In genomic region chr19:10896849-10897248, GRCm38 (mm10) we compare ENCODE assay signal across 9 mouse cellular contexts. TPM values are rescaled to one million over a fixed set of nuclear protein-coding genes. Genes with fewer than 3 reads are reported as not detected.
A peak's percentile ranks its signal among the peaks of the same experiment; 100 is the strongest.
DNase-seq lines count a peak whose midpoint lies in the region; ATAC-seq and TF ChIP-seq lines count a peak whose summit lies in the region.
"Had no signal": no experiment of that assay in that cellular context is flagged by ENCODE, and none has a peak within 500 bp of the region (broad histone marks: within the 10 kb centered on the region; RNA-seq: fewer than 3 reads in every experiment).

No protein-coding gene starts in this region.

- DNase-seq in left cerebral cortex, adult 2 months (ENCODE audit: extremely low spot score in 1 of 2, low spot score in 2 of 2): no peak
- no peak for DNase-seq in left cerebral cortex, postnatal 10 days (ENCODE audit: extremely low spot score in 1 of 2, low spot score in 2 of 2)
- DNase-seq in forebrain, postnatal 0 days: no peak
- no peak for DNase-seq in limb, embryonic 14.5 days (ENCODE audit: low spot score)
- DNase-seq in cerebellum, adult 11-12 months: no peak
- no peak for DNase-seq in urinary bladder, postnatal 14 days (ENCODE audit: low spot score)
- DNase-seq in spleen, adult 12 weeks (ENCODE audit: low spot score): no peak
- DNase-seq: gastrocnemius, postnatal 10 days had no signal

- no peak for TF ChIP-seq POLR2A in limb, embryonic 14.5 days (IDR thresholded peaks at IDR 0.05; ENCODE audit: borderline replicate concordance, extremely low read depth, insufficient read depth, insufficient read length)

- H3K27me3 ChIP-seq in forebrain, postnatal 0 days (ENCODE audit: insufficient read depth, low read length): no peaks in the 10 kb centered on the region
- no peaks in the 10 kb centered on the region for H3K27me3 ChIP-seq in limb, embryonic 14.5 days (ENCODE audit: control insufficient read depth, insufficient read depth, low read length)
- H3K27me3 ChIP-seq in stomach, embryonic 14.5 days (ENCODE audit: control insufficient read depth, insufficient read depth, low read length): no peaks in the 10 kb centered on the region

- H3K4me3 ChIP-seq in left cerebral cortex, adult 2 months: peak overlapping the region; percentile 93
- H3K4me3 ChIP-seq in forebrain, postnatal 0 days (ENCODE audit: low read depth, low read length): no peak overlapping the region; the same call in 1 of the 2 replicates
- 0 out of 2 replicates have a peak overlapping the region, but pooled peaks have one; percentile 95 for H3K4me3 ChIP-seq in limb, embryonic 14.5 days (replicated peaks; ENCODE audit: low read length)
- H3K4me3 ChIP-seq in stomach, embryonic 14.5 days (ENCODE audit: low read depth, low read length): peak overlapping the region; percentile 91

- H3K4me1 ChIP-seq in forebrain, postnatal 0 days (ENCODE audit: insufficient read depth): peaks cover 12% of the 10 kb centered on the region
- H3K4me1 ChIP-seq in limb, embryonic 14.5 days (ENCODE audit: control insufficient read depth, insufficient read depth, low read length): peaks cover 11% of the 10 kb centered on the region; the same call in 1 of the 2 replicates
- peaks cover 13% of the 10 kb centered on the region for H3K4me1 ChIP-seq in stomach, embryonic 14.5 days (ENCODE audit: control insufficient read depth, insufficient read depth, low read length)

- H3K36me3 ChIP-seq in forebrain, postnatal 0 days (ENCODE audit: insufficient read depth): peaks cover 44% of the 10 kb centered on the region
- peaks cover 40% of the 10 kb centered on the region for H3K36me3 ChIP-seq in limb, embryonic 14.5 days (ENCODE audit: control insufficient read depth, insufficient read depth, low read length)
- H3K36me3 ChIP-seq in stomach, embryonic 14.5 days (ENCODE audit: control insufficient read depth, insufficient read depth, low read length): peaks cover 40% of the 10 kb centered on the region

- no peaks in the 10 kb centered on the region for H3K9me3 ChIP-seq in forebrain, postnatal 0 days (ENCODE audit: low read length)
- no peaks in the 10 kb centered on the region for H3K9me3 ChIP-seq in limb, embryonic 14.5 days (ENCODE audit: control insufficient read depth, low read length)
- no peaks in the 10 kb centered on the region for H3K9me3 ChIP-seq in stomach, embryonic 14.5 days (ENCODE audit: control insufficient read depth, low read depth, low read length)

- intact Hi-C loops in left cerebral cortex, adult 2 months (cut with DNase I): no loop called here
- intact Hi-C loops in left cerebral cortex, postnatal 10 days (cut with DNase I): loop anchor here (5.0 kb wide), 1 partner anchor 50 kb away; the partner anchor contains the start of gene Ccdc86

- peak overlapping the region; percentile 91; the same call in 1 of the 2 replicates for H3K9ac ChIP-seq in forebrain, postnatal 0 days
- H3K9ac ChIP-seq in limb, embryonic 14.5 days (ENCODE audit: low read depth, low read length, severe bottlenecking): peak overlapping the region; percentile 94
- peak overlapping the region; percentile 82 for H3K9ac ChIP-seq in stomach, embryonic 14.5 days (replicated peaks; ENCODE audit: low read depth, low read length)

- H3K4me2 ChIP-seq in forebrain, postnatal 0 days (ENCODE audit: low read depth): peak overlapping the region; percentile 79
- peak overlapping the region; percentile 87 for H3K4me2 ChIP-seq in limb, embryonic 14.5 days (replicated peaks; ENCODE audit: low read depth, low read length, severe bottlenecking)
- peak overlapping the region; percentile 89 for H3K4me2 ChIP-seq in stomach, embryonic 14.5 days (replicated peaks; ENCODE audit: low read depth, low read length)

- TF ChIP-seq CTCF in left cerebral cortex, adult 2 months (IDR thresholded peaks at IDR 0.05): no peak
- TF ChIP-seq CTCF in forebrain, postnatal 0 days (IDR thresholded peaks at IDR 0.05; ENCODE audit: low read depth): no peak

- H3K27ac ChIP-seq in left cerebral cortex, adult 2 months: no peak overlapping the region
- no peak overlapping the region for H3K27ac ChIP-seq in forebrain, postnatal 0 days (ENCODE audit: low read depth, low read length)
- H3K27ac ChIP-seq in limb, embryonic 14.5 days (replicated peaks; ENCODE audit: low read depth, low read length): no peak overlapping the region
- no peak overlapping the region for H3K27ac ChIP-seq in stomach, embryonic 14.5 days (ENCODE audit: low read length)

- WGBS in forebrain, postnatal 0 days: 82% methylated on average over 7 of the region's 7 CpGs
- WGBS in limb, embryonic 14.5 days: 87% methylated on average over 7 of the region's 7 CpGs
- 73% methylated on average over 7 of the region's 7 CpGs for WGBS in stomach, embryonic 14.5 days

- no peak for ATAC-seq in forebrain, postnatal 0 days
- ATAC-seq in limb, embryonic 14.5 days (ENCODE audit: low FRiP score, low read depth): no peak
- ATAC-seq in stomach, embryonic 14.5 days (ENCODE audit: insufficient number of reproducible peaks, insufficient read depth, low FRiP score, low read depth): no peak

RNA-seq across cellular contexts. Expression of gene Prpf19, which starts 1.8 kb away (rescaled TPM):
- 100 to 1,000 TPM; 195 to 208 TPM for total RNA-seq in left cerebral cortex, adult 2 months (2021)
- total RNA-seq in left cerebral cortex, postnatal 10 days (2021): 100 to 1,000 TPM; 198 to 199 TPM
- 243 and 271 TPM in 2 replicates for total RNA-seq in forebrain, postnatal 0 days (2014; rRNA removed)
- polyA plus RNA-seq in forebrain, postnatal 0 days (2015; fragmentation: Nextera tagmentation; extraction: Ambion mirVana): 35.6 and 36.9 TPM in 2 replicates
- 360 and 433 TPM in 2 replicates for polyA plus RNA-seq in limb, embryonic 14.5 days (2012; rRNA removed)
- 39.7 and 43.6 TPM in 2 replicates for polyA plus RNA-seq in limb, embryonic 14.5 days (2014; fragmentation: Nextera tagmentation; extraction: Ambion mirVana)
- 47.9 and 49.9 TPM in 2 replicates for polyA plus RNA-seq in stomach, embryonic 14.5 days (2014; fragmentation: Nextera tagmentation; extraction: Ambion mirVana)

RNA-seq across cellular contexts. Expression of gene Tmem109, which starts 15.0 kb away (rescaled TPM):
- 10 to 100 TPM; 49.5 to 50.2 TPM for total RNA-seq in left cerebral cortex, adult 2 months (2021)
- total RNA-seq in left cerebral cortex, postnatal 10 days (2021): 10 to 100 TPM; 38.3 to 43.9 TPM
- 22.2 and 25.5 TPM in 2 replicates for total RNA-seq in forebrain, postnatal 0 days (2014; rRNA removed)
- 33.7 and 38.8 TPM in 2 replicates for polyA plus RNA-seq in forebrain, postnatal 0 days (2015; fragmentation: Nextera tagmentation; extraction: Ambion mirVana)
- polyA plus RNA-seq in limb, embryonic 14.5 days (2012; rRNA removed): 106 and 124 TPM in 2 replicates
- polyA plus RNA-seq in limb, embryonic 14.5 days (2014; fragmentation: Nextera tagmentation; extraction: Ambion mirVana): 126 and 128 TPM in 2 replicates
- 132 and 137 TPM in 2 replicates for polyA plus RNA-seq in stomach, embryonic 14.5 days (2014; fragmentation: Nextera tagmentation; extraction: Ambion mirVana)

RNA-seq across cellular contexts. Expression of gene Zp1, which starts 23.6 kb away (rescaled TPM):
- total RNA-seq in left cerebral cortex, adult 2 months (2021): not detected
- total RNA-seq in left cerebral cortex, postnatal 10 days (2021): not detected
- total RNA-seq in forebrain, postnatal 0 days (2014; rRNA removed): 0.10 and 0.23 TPM in 2 replicates
- 0.59 and 0.68 TPM in 2 replicates for polyA plus RNA-seq in forebrain, postnatal 0 days (2015; fragmentation: Nextera tagmentation; extraction: Ambion mirVana)
- polyA plus RNA-seq in limb, embryonic 14.5 days (2012; rRNA removed): 0.04 TPM in 1 of 2 replicates, not detected in the other
- not detected in 2 replicates for polyA plus RNA-seq in limb, embryonic 14.5 days (2014; fragmentation: Nextera tagmentation; extraction: Ambion mirVana)
- not detected in 2 replicates for polyA plus RNA-seq in stomach, embryonic 14.5 days (2014; fragmentation: Nextera tagmentation; extraction: Ambion mirVana)

RNA-seq across cellular contexts. Expression of gene Tmem132a, which starts 27.1 kb away (rescaled TPM):
- total RNA-seq in left cerebral cortex, adult 2 months (2021): 100 to 1,000 TPM; 268 TPM
- total RNA-seq in left cerebral cortex, postnatal 10 days (2021): 100 to 1,000 TPM; 272 to 282 TPM
- total RNA-seq in forebrain, postnatal 0 days (2014; rRNA removed): 323 and 362 TPM in 2 replicates
- 180 and 184 TPM in 2 replicates for polyA plus RNA-seq in forebrain, postnatal 0 days (2015; fragmentation: Nextera tagmentation; extraction: Ambion mirVana)
- polyA plus RNA-seq in limb, embryonic 14.5 days (2012; rRNA removed): 150 and 211 TPM in 2 replicates
- 67.8 and 76.2 TPM in 2 replicates for polyA plus RNA-seq in limb, embryonic 14.5 days (2014; fragmentation: Nextera tagmentation; extraction: Ambion mirVana)
- 59.3 and 63.2 TPM in 2 replicates for polyA plus RNA-seq in stomach, embryonic 14.5 days (2014; fragmentation: Nextera tagmentation; extraction: Ambion mirVana)

RNA-seq across cellular contexts. Expression of gene Ptgdr2, which starts 40.1 kb away (rescaled TPM):
- total RNA-seq in left cerebral cortex, adult 2 months (2021): under 1 TPM; 0.14 to 0.30 TPM
- total RNA-seq in left cerebral cortex, postnatal 10 days (2021): under 1 TPM; 0.21 to 0.34 TPM
- 0.57 and 0.77 TPM in 2 replicates for total RNA-seq in forebrain, postnatal 0 days (2014; rRNA removed)
- polyA plus RNA-seq in forebrain, postnatal 0 days (2015; fragmentation: Nextera tagmentation; extraction: Ambion mirVana): 0.05 and 0.10 TPM in 2 replicates
- 0.15 and 0.33 TPM in 2 replicates for polyA plus RNA-seq in limb, embryonic 14.5 days (2012; rRNA removed)
- polyA plus RNA-seq in limb, embryonic 14.5 days (2014; fragmentation: Nextera tagmentation; extraction: Ambion mirVana): 0.07 TPM in 2 replicates
- not detected in 2 replicates for polyA plus RNA-seq in stomach, embryonic 14.5 days (2014; fragmentation: Nextera tagmentation; extraction: Ambion mirVana)
